Mouse (Mus musculus): ENCODE data around the gene Tbx19.

Tbx19 gene

DNA sequence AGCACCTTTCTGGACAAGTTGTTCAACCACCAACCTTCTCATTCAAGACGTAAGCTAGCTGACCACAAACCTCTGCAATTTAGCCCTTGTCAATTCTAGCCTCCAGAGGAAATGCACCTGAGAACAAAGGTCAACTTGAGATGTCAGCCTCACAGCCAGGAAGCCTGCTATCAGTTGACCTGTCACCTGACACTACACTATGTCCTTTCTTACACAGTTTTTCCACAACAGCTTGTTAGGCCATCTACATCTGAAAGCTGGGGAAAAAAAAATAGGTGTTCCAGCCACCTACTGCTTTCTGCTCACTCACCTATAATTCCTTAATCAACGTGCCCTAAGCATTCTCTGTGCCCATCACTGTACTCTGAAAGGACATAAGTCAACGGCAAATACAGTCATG lies 23.6 kb upstream of the Tbx19 start:
- no peak for DNase-seq (ENCODE audit: low spot score in 2 of 2)

DNA sequence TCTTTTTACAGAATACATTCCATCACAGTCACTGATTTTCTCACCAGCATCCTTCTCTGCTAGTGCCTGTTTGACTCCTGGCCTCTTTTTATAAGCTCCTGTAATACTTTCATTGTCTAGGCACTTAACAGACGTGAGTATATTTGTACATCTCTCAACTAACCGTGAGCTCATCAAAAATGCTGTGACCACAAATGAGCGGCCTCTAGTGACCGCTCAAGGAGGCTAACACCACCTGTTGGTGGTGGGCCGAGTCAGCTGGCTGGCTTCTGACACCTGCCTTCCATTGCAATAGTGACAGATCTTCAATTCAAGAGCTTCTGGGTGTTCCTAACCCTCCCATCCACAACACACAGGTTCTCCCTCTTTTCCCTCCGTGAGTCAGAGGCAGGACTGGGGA lies 22.8 kb upstream of the Tbx19 start:
- DNase-seq (ENCODE audit: low spot score in 2 of 2), result no peak

DNA sequence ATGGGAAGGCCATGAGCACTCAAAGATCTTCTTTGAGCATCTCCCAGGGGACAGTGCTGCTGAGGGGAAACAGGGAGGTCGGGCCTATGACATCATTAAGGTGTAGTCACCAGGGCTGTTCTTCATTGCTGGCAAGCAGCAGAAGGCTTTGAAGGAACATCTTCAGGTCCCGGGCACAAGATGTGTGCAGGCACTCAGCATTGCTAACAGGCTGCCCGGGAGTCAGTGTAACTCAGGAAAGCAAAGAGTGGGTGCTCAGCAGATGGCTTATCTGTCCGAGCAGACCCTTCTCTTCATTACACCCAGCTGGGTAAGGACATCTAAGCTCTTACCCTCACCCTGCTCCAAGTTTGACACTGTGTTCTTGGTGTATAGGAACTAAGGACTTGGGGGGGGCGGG lies 18.7 kb upstream of the Tbx19 start:
- no peak for DNase-seq (ENCODE audit: low spot score in 2 of 2)

DNA sequence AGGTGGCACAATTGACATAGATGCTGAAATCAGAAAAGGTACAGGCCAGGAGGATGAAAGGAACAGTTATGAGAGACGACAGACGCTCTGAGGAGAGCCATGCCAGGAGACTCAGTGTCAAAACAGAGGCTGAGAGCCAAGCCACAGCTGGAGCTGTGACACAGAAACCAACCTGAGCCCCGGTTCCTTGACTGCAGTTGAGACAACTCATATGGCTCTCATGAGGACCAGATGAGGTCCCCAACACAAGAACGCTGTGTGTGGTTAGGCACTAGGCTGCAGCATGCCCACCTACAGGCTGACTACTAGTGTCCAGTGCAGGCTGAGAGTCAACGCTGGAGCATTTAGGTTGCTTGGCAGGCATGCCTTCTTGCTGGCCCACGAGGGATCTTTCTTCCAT lies 17.5 kb upstream of the Tbx19 start:
- DNase-seq (ENCODE audit: low spot score in 2 of 2), result no peak

DNA sequence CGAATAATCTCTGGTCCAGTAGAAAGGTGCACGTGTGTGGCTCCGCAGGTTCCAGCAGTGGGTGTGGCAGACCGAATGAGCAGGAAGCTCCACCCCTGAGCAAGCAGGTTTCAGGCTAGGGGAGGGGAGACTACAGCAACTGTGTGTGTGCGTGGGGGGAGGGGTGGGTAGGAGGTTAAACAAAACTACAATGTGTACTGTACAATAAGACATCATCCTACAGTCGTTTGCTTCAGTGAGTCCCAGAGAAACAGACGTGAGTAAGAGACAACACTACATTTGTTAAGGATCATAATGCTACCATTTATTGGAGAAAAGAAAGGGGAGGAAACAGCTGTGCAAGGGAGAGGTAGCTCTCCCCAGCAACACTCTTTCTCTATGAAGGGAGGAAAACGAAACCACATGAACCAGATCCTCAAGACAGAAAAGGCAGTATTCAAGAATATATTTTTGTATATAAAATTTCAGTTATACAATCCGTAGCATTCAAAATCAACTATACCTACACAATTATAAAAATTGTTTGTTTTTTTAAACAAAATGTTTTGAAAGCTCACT lies 13.6 kb upstream of the Tbx19 start:
- DNase-seq (ENCODE audit: low spot score in 2 of 2), result no peak

DNA sequence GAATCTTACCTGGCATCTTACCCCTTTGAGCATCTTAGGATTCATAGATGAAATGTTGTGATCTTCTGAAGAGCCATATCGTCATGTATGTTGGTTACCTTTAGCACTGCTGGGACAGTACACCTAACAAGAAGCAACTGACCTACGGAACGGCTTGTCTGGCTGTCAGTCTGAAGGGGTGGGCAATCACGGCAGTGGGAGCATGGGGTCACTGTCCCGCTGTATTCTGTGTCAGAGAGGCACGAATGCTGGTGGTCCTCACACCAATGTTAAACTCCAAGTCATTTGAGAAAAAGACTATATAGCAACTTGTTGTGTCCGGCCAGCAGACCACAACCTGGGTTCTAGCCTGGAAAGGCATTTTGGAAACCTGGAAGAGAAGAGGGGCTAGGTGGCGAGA lies 10.7 kb upstream of the Tbx19 start:
- DNase-seq (ENCODE audit: low spot score in 2 of 2), result no peak

DNA sequence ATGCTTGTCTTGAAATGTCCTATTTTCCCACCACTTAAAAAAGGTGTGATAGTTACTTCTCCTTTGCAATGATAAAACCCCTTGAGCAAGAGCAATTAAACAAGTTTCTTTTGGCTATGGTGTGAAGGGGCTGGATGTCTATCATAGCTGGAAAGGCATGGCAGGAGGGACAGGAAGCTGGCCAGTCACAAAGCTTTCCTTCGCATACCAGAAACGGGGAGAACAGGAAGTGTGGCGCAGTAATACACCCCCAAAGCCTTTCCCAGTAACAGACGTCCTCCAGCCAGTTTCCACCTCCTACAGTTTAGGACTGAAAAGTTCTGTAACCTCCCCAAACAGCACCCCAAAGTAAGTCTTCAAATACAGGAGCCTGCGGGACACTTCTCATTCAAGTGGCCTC lies 9.6 kb upstream of the Tbx19 start:
- no peak for DNase-seq (ENCODE audit: low spot score in 2 of 2)

DNA sequence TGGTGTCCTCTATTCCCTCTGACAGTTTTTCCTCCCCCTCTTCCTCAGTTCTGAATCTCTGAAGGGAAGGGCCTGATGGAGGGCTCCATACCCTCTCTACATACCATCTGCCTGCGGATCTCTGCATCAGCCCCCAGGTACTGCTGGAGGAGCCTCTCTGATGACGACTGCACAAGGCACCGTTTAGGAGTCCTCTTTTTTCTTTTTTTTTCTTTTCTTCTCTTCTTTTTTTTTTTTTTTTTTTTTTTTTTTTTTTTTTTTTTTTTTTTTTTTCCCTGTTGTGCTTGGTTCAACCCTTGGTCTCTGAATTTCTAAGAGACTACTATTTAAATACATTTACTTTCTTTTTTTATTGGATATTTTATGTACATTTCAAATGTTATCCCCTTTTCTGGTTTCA lies 8.9 kb upstream of the Tbx19 start:
- DNase-seq (ENCODE audit: low spot score in 2 of 2), result no peak

DNA sequence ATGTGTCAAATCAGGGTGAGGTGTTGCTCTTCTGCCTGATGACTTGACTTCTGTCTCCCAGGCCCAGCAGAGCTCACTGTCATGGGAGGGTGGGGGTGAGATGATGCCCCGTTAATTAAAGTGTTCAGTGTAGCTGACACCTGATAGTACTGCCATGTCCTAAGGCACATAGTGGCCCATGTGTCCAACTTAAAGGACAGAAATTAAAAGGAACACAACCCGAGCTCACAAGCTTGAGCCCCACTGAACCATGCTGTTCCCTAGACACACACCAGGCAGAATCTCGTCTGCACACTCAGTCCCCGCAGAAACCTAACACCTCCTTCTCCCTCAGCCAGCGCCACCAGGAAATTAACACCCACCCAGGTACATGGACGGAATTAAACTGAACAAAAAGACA lies 4.3 kb upstream of the Tbx19 start:
- DNase-seq (ENCODE audit: low spot score in 2 of 2), result no peak

DNA sequence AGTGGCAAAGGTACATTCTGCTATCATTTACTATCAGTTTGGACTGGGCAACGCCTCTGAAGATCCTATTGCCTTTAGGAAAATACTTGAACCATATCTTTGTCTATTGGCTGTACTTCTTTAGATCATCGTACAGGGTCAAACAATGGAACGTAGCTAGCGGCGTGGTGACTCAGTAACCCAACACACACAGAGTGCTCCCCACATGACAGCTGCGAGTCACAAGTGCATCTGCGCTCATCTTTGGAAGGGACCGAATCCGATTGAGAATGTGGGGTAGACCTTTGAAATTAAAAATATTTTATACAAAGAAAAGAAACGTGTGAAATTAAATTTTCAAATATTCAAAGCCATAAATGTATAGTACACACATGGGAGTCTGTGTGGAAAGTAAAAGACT lies 1.7 kb downstream of the Tbx19 start:
- DNase-seq (ENCODE audit: low spot score in 2 of 2), result no peak

DNA sequence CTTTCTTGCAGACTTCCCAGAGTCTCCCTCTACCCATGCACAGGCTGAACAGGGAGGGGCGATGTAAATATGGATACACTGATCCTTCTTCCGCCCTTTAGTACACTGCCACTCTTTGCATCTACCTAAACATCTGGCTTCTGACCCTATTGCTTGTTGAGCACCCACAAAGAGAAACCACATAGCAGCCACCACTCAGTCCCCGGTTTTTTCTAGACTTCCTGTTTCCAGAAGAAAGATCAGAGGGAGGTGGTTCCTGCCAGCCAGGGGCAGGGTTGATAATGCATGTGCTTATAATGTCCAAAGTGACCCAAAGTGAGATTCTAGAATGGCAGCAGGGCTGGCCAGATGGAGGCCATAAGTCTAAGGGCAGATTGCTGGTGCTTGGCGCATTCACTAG lies 6.4 kb downstream of the Tbx19 start:
- no peak for DNase-seq (ENCODE audit: low spot score in 2 of 2)

DNA sequence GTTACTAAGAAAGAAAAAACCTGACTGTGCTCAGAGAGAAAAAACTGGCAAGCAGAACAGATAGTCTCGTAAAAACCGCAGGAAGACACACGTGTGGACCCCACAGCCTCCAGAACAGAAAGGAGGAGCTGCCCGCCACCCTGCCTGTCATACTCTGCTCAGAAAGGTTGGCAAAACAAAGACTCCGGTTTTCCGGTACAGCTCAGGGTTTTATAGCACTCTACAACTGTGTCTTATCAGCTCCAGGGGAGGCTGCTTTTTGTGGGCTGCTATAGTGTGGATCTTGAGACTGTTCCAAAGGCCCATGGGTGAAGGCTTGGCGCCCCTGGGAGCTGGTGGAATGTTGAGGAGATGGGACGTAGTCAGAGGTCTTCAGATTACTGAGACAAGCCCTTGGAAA lies 9.4 kb downstream of the Tbx19 start:
- no peak for DNase-seq (ENCODE audit: low spot score in 2 of 2)

DNA sequence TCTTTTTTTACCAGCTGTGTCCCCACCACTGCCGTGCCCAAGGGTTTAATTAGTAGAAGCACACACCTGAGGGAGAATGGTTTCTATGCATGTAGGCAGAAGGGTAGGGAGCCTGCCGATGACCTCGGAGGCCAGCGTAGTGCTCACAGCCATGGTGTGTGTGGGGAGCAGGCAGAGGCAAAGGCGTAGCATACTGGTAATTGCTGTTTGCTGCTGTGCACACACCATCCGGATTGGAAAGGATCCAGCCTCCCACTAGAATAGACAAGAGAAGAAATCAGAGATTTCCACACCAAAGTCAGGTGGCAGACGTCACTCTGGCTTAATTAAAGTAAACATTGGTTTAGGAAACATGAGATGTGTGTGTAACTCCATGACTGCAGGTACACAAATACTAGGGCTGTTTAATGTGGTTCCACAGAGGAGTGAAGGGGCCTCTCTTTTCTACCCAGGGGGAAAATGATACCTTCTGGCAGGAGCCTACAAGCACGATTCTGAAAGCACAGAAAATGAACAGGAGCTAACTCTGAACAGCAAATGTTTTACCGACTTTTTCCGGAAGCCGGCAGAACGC lies 18.1 kb downstream of the Tbx19 start:
- no peak for DNase-seq (ENCODE audit: low spot score in 2 of 2)

DNA sequence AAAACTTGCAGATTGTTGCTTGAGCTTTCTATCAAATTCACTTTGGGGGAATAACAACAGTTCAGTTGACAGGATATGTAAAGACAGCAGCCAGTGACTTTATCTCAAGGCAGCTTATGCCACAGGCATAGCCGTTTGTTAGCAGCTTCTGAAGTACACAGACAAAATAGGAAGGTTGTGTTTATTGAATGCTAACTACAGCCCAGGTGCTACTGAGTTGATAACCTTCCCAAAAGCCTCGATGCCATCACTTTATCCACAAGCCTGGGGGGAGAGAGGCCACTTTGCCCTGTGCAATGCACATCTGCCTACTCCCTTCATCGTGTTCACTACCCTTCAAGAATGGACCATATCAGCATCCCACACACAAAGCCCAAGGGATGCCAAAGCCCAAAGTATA lies 20.3 kb downstream of the Tbx19 start:
- DNase-seq (ENCODE audit: low spot score in 2 of 2), result no peak

DNA sequence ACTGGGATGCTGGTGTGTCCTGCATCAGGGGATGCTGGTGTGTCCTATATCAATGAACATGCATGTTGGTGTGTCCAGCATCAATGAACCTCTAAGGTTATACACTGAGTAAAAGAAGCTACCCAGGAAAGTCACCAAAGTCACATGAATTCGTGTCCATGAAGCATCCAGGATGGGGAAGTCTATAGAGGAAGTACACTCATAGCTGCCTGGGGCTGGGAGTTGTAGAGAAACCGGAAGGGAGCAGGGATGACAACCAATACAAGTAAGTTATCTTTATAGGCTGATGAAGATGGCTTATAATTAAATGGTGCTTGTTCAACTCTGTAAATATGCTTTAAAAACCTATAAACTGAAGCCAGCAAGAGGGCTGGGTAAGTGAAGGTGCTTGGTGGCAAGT lies 26.7 kb downstream of the Tbx19 start:
- no peak for DNase-seq (ENCODE audit: low spot score in 2 of 2)

DNA sequence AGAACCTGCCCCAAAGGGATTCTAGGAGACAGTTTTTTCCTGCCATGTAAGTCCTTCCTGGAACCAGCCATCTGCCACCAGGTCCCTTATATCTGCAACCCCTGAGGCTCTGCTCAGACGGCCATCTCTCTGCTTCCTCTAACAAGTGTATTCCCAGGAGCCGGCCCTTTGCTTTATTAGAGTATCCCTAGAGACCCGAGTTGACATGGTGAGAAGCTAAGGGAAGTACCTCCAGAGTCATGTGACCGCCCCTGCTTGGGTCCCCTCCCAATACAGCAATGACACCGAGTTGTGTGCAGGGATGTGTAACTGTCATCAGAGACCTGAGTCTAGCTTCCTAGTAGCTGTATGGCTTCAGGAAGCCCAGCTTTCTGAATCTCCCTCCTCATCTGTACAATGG lies 27.3 kb downstream of the Tbx19 start:
- no peak for DNase-seq (ENCODE audit: low spot score in 2 of 2)

DNA sequence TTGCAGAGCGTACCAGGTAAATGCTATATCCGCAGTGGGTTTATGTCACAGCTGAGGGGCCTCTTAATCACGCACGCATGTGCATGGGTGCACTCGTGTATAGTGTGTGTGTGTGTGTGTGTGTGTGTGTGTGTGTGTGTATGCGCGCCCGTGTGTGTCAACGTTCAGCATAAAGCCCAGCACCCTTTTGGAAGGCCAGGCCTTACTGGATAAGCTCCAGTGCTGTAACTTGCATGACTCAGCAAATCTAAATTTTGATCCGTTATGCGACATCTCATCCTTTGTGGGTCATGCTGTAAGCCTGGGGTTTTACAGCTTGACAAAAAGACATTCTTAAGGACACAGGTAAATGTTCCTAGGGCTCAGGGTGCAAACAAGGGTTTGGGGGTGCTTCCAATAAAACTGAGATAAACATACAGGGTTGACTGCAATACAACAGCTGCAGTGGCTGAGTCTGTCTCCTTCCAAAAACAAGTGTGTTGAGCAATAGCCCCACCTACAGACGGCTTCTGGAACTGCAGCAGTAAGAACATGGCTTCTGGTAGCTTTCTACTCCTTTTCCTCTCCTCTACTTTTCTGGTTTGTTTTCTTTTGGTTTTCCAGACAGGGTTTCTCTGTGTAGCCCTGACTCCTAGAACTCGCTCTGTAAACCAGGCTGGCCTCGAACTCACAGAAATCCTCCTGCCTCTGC lies 28.2 kb downstream of the Tbx19 start:
- peak; percentile 31 to 74 for DNase-seq (ENCODE audit: low spot score in 2 of 2)

DNA sequence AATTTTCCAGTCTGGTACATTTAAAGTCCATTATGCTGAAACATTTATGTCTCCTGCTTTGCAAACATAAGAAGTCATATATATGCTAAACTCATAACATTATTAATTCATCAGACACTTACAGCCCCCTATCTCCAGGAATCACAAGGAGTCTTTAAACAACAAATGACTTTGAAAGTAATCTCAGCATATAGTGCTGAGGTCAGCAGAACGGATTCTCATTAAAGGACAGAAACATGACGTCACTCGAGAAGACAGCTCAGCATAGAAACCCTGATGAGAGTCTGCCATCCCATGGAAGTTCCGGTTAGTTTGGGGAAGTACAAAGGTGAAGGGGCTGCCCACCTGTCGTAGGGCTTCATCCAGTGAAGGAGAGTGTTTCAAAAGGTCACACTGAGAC lies 31.0 kb downstream of the Tbx19 start:
- no peak for DNase-seq (ENCODE audit: low spot score in 2 of 2)

DNA sequence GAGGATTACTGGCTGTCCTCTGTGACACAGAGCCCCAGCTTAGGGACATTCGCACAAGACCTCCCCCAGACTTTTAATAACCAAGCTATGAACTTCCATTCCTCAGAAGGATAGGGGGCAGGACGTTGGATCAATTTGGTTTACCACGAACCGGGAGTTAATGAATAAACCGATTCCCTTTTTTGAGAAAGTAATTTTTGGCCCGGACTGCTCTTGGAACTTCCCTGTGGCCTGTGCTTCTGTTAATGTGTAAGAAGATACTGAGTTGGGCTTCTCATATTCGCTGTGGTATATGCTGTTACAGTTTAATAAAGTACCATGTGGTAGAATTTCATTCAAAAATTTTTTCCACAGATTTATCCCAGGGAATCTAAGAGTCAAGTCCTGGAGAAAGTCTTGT lies 39.5 kb downstream of the Tbx19 start:
- DNase-seq (ENCODE audit: low spot score in 2 of 2), result no peak

DNA sequence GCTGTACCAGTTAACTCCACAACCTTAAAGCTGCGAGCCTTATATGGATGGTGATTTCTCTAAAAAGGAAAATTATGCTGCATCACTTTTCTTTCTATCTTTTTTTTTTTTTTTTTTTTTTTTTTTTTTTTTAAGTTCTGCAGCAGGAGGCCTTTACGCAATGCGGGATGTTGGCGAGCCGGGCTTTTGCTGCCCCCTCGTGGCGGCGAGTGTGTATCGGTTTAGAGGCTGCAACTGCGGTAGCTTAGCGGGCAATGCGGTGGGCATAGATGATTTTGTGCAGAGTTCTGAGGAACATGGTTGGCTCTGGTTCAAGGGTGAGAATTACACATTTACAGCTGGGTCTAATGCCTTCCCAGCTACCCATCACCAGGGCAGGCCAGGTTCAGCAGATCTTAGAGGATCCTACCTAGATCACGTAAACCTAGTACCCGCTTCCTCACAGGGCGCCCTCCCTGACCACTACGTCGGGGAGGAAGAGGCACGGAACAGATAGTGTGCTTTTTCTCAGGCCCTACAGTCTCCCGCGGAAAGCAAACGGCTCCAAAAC lies 40.1 kb downstream of the Tbx19 start:
- DNase-seq (ENCODE audit: low spot score in 2 of 2), result peak; percentile 56 to 77

DNA sequence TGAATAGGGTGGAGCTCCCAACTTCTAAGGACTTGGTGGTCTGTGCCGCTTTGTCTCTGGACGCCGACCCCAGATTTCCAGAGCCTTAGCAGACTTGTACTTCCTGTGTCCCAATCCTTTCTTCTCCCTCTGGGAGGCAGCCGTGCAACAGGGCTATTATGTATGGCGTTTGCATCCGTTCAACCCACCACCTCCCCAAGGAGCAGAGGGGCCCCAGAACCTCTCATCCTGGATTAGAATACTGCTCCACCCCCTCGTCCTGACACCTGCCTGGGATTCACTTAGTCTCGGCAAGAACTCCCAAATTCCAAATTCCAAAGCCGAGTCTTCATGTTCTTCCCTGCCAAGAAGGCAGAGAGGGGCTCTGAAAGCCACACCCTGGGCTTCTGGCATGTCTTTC lies 40.8 kb downstream of the Tbx19 start:
- DNase-seq (ENCODE audit: low spot score in 2 of 2), result peak in 1 of 2 experiments; percentile 17

DNA sequence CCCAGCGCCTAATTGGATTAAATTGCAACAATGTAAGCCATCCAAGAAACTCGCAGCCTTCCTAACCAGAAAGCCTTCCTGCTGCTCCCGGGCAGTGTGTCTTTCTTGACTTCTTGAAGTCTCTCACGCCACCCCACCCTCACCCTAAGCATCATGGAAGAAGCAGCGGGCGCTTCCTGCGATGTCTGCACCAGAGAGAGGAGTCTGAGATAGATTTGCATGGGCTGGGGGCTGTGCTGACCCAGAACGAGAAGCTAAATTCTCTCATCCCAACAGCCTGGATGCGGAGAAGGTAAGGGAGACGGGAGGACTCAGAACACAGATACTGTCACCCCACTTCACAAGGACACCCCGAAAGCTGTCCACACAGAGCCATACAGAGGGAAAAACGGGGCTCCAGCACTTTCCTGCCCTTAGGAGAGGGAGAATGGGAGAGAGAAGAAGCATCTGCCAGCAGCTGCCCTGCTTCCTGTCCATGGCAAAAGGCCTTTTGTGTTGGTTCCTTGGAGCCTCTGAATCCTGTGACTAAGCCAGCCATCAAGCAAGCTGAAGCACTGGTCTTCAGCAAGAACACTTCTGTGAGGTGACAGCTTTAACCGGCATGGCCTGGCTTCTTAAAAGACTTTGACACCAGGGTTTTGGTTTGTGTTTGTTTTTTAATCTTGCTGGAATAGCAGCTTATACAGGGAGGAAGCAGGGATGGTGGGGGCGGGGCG lies 41.4 kb downstream of the Tbx19 start:
- DNase-seq (ENCODE audit: low spot score in 2 of 2), result no peak
